1 mouse cellular context compared by ENCODE assay signal in the genomic region with DNA sequence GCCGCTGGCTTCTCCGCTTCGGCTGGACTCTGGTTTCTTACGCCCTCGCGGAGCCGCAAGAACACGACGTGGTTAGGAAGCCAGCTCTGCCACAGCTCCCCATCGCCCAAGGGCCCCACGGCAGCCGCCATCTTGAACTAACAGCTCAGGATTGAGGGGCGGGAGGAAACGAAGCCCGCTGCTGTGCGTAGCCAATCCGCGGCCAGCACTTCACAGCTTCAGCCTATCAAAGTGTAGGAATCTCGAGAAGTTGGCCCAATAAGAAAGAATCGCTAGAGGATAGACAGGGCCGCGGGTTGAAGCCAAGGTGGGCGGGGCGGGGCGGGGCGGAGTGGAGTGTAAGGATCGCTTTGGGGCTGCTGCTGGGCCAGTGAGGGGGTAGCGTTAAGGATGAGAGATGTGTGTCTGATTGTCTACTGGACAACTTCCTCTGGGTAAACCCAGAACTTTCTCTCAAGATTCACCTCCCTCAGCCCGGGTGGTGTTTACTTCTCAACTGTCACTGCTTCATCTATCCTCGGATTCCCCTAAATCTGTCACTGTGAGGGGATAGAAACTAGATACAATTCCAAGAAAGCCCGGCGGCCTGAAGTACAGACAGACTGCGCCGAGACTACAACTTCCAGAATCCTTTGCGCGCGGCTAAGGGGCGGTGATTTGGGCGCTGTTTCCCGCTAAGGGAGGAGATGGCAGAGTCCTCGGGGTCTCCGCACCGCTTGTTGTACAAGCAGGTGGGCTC.
TF ChIP-seq lines count a peak whose summit lies in the region.

A gene (minus strand): TSS at position 153 of the 739 bp plus-strand sequence.
A gene (plus strand): TSS at position 393 of the 739 bp plus-strand sequence.

TF ChIP-seq in MEL, 35 proteins besides CTCF, POLR2A, EP300 and RAD21 (continued from another document):
- TF ChIP-seq ELF1 (IDR thresholded peaks at IDR 0.05; ENCODE audit: low read depth, low read length) (peak; percentile 52; the same call in 1 of the 2 replicates), POLR2AphosphoS2 (IDR thresholded peaks at IDR 0.05; ENCODE audit: low read length) (peak; percentile 89), GATA1 (IDR thresholded peaks at IDR 0.05; ENCODE audit: low read depth, low read length) (peak; percentile 76), TBP (IDR thresholded peaks at IDR 0.05; ENCODE audit: low read depth, low read length) (peak; percentile 91), ZKSCAN1 (IDR thresholded peaks at IDR 0.05; ENCODE audit: low read depth, low read length) (no peak), CHD1 (IDR thresholded peaks at IDR 0.05; ENCODE audit: low read depth, low read length) (0 out of 2 replicates have a peak, but pooled peaks have one; percentile 42), ZC3H11A (IDR thresholded peaks at IDR 0.05; ENCODE audit: low read depth, low read length) (no peak), UBTF (IDR thresholded peaks at IDR 0.05; ENCODE audit: borderline replicate concordance, insufficient read depth, low read depth, low read length) (no peak), MXI1 (IDR thresholded peaks at IDR 0.05; ENCODE audit: low read depth, low read length) (peak; percentile 40; the same call in 1 of the 2 replicates), MYC (IDR thresholded peaks at IDR 0.05; ENCODE audit: low read depth, low read length) (no peak), MEF2A (IDR thresholded peaks at IDR 0.05; ENCODE audit: extremely low read depth, insufficient replicate concordance, low read depth, low read length, poor library complexity, severe bottlenecking) (no peak), CHD2 (IDR thresholded peaks at IDR 0.05; ENCODE audit: low read length) (peak; percentile 74), KAT2A (conservative IDR thresholded peaks at IDR 0.05; ENCODE audit: low read depth, low read length) (peak; percentile 72; the same call in 1 of the 2 replicates), MAFK (IDR thresholded peaks at IDR 0.05; ENCODE audit: borderline replicate concordance, low read depth, low read length) (no peak), BHLHE40 (IDR thresholded peaks at IDR 0.05; ENCODE audit: borderline replicate concordance, low read depth, low read length) (no peak; the same call in 1 of the 2 replicates), E2F4 (IDR thresholded peaks at IDR 0.05; ENCODE audit: borderline replicate concordance, low read depth, low read length) (peak; percentile 11; the same call in 1 of the 2 replicates), SMC3 (IDR thresholded peaks at IDR 0.05; ENCODE audit: low read depth, low read length) (no peak), HCFC1 (IDR thresholded peaks at IDR 0.05; ENCODE audit: low read depth, low read length) (peak; percentile 91), POLR2AphosphoS5 (IDR thresholded peaks at IDR 0.05; ENCODE audit: borderline replicate concordance, low read depth, low read length) (no peak; the same call in 1 of the 2 replicates), MYB (IDR thresholded peaks at IDR 0.05; ENCODE audit: low read depth, low read length) (0 out of 2 replicates have a peak, but pooled peaks have one; percentile 2), MAX (IDR thresholded peaks at IDR 0.05; ENCODE audit: low read length) (peak; percentile 37; the same call in 1 of the 2 replicates)
